Mouse (Mus musculus) macrophage (primary cell): ENCODE results near the gene App. TPM values are rescaled to one million over a fixed set of nuclear protein-coding genes. Genes with fewer than 3 reads are reported as not detected.

Source experiments
- H3K27ac ChIP-seq: fragments of 350-480 bp; formaldehyde crosslinking; 2 replicates; pipeline ENCODE4 v1.9.0; 2021
- H3K36me3 ChIP-seq: fragments of 350-480 bp; formaldehyde crosslinking; 2 replicates; pipeline ENCODE4 v1.9.0; 2021; ENCODE audit errors: inconsistent target
- H3K4me3 ChIP-seq: fragments of 350-480 bp; formaldehyde crosslinking; 2 replicates; pipeline ENCODE4 v1.9.0; 2021; ENCODE audit errors: inconsistent target
- H3K79me2 ChIP-seq: fragments of 350-480 bp; formaldehyde crosslinking; 2 replicates; pipeline ENCODE4 v1.9.0; 2021; ENCODE audit errors: inconsistent target
- WGBS: methylation state at CpG from one replicate; pipeline ENCODE4 v1.1.7; 2026; ENCODE audit warnings: inconsistent platforms; ENCODE audit not compliant: missing documents; 5-methylcytosine and 5-hydroxymethylcytosine counted together
- polyA plus RNA-seq: library from polyadenylated mRNA; stranded (reverse); fragments of 250-400 nt; gene quantifications from 3 replicates; pipeline ENCODE4 v1.2.4, GENCODE M21; 2018; ENCODE audit warnings: inconsistent platforms

App gene
- polyA plus RNA-seq, 1 experiment from 2014 or later: 669 TPM

- WGBS: 93% methylated on average over 11 of the region's 11 CpGs
- Histone ChIP-seq H3K27ac (no peak overlapping the region), H3K36me3 (no peaks in the 10 kb centered on the region), H3K4me3 (no peak overlapping the region), H3K79me2 (peaks cover 92% of the 10 kb centered on the region)
Measured at GRCm38 (mm10) chr16:85066227-85066626, 107.3 kb downstream of the App start.

- Histone ChIP-seq H3K4me3 (no peak overlapping the region), H3K79me2 (peaks cover 92% of the 10 kb centered on the region), H3K36me3 (no peaks in the 10 kb centered on the region), H3K27ac (no peak overlapping the region)
- 57% methylated on average over 4 of the region's 6 CpGs for WGBS
Measured at GRCm38 (mm10) chr16:85064800-85065199, 108.8 kb downstream of the App start.

GRCm38 (mm10) chr16:85062732-85063131, 110.8 kb downstream of the App start:
- Histone ChIP-seq H3K36me3 (no peaks in the 10 kb centered on the region), H3K4me3 (no peak overlapping the region), H3K27ac (no peak overlapping the region), H3K79me2 (peaks cover 79% of the 10 kb centered on the region)
- WGBS: 97% methylated on average over 3 of the region's 3 CpGs

GRCm38 (mm10) chr16:85061725-85062124, 111.8 kb downstream of the App start:
- WGBS: 82% methylated on average over 4 of the region's 4 CpGs
- H3K79me2 ChIP-seq: peaks cover 69% of the 10 kb centered on the region
- no peaks in the 10 kb centered on the region for H3K36me3 ChIP-seq
- H3K4me3 ChIP-seq: no peak overlapping the region
- no peak overlapping the region for H3K27ac ChIP-seq

GRCm38 (mm10) chr16:85058138-85058537, 115.4 kb downstream of the App start:
- Histone ChIP-seq H3K79me2 (peaks cover 42% of the 10 kb centered on the region), H3K4me3 (no peak overlapping the region), H3K36me3 (peaks cover 16% of the 10 kb centered on the region; the same call in 1 of the 2 replicates), H3K27ac (no peak overlapping the region)
- 90% methylated on average over 5 of the region's 5 CpGs for WGBS

GRCm38 (mm10) chr16:85056212-85056611, 117.4 kb downstream of the App start:
- H3K79me2 ChIP-seq: peaks cover 22% of the 10 kb centered on the region; the same call in 1 of the 2 replicates
- H3K4me3 ChIP-seq: no peak overlapping the region
- H3K27ac ChIP-seq: no peak overlapping the region
- WGBS: 75% methylated on average over 10 of the region's 10 CpGs
- peaks cover 16% of the 10 kb centered on the region; the same call in 1 of the 2 replicates for H3K36me3 ChIP-seq

- Histone ChIP-seq H3K36me3 (peaks cover 16% of the 10 kb centered on the region; the same call in 1 of the 2 replicates), H3K79me2 (peaks cover under 1% of the 10 kb centered on the region; the same call in 1 of the 2 replicates), H3K4me3 (no peak overlapping the region), H3K27ac (no peak overlapping the region)
- 98% methylated on average over 7 of the region's 7 CpGs for WGBS
Measured at GRCm38 (mm10) chr16:85053996-85054395, 119.6 kb downstream of the App start.

GRCm38 (mm10) chr16:85047310-85047709, 126.3 kb downstream of the App start:
- Histone ChIP-seq H3K79me2 (no peaks in the 10 kb centered on the region; the same call in 1 of the 2 replicates), H3K36me3 (peaks cover 18% of the 10 kb centered on the region), H3K27ac (no peak overlapping the region), H3K4me3 (no peak overlapping the region)
- WGBS: 82% methylated on average over 5 of the region's 6 CpGs

- H3K4me3 ChIP-seq: no peak overlapping the region
- WGBS: 97% methylated on average over 3 of the region's 3 CpGs
Measured at GRCm38 (mm10) chr16:85041153-85041959, 132.2 kb downstream of the App start.

GRCm38 (mm10) chr16:85038731-85039130, 134.8 kb downstream of the App start:
- Histone ChIP-seq H3K4me3 (no peak overlapping the region), H3K36me3 (peaks cover 15% of the 10 kb centered on the region)
- 99% methylated on average over 8 of the region's 8 CpGs for WGBS

More at GRCm38 (mm10) chr16:85041153-85041959, 132.2 kb downstream of the App start:
- Histone ChIP-seq H3K36me3 (peaks cover 21% of the 10 kb centered on the region), H3K27ac (no peak overlapping the region), H3K79me2 (no peaks in the 10 kb centered on the region)

GRCm38 (mm10) chr16:85037969-85038644, 135.5 kb downstream of the App start:
- Histone ChIP-seq H3K36me3 (peaks cover 10% of the 10 kb centered on the region), H3K27ac (no peak overlapping the region), H3K79me2 (no peaks in the 10 kb centered on the region), H3K4me3 (no peak overlapping the region)
- 69% methylated on average over 10 of the region's 10 CpGs for WGBS

More at GRCm38 (mm10) chr16:85038731-85039130, 134.8 kb downstream of the App start:
- no peak overlapping the region for H3K27ac ChIP-seq
- no peaks in the 10 kb centered on the region for H3K79me2 ChIP-seq

- H3K79me2 ChIP-seq: no peaks in the 10 kb centered on the region
- no peak overlapping the region for H3K4me3 ChIP-seq
- peaks cover 9% of the 10 kb centered on the region for H3K36me3 ChIP-seq
- 90% methylated on average over 5 of the region's 5 CpGs for WGBS
- no peak overlapping the region for H3K27ac ChIP-seq
Measured at GRCm38 (mm10) chr16:85035815-85036214, 137.8 kb downstream of the App start.

GRCm38 (mm10) chr16:85033747-85034146, 139.8 kb downstream of the App start:
- H3K36me3 ChIP-seq: peaks cover 29% of the 10 kb centered on the region
- WGBS: 95% methylated on average over 5 of the region's 5 CpGs

GRCm38 (mm10) chr16:85030810-85031209, 142.8 kb downstream of the App start:
- no peaks in the 10 kb centered on the region for H3K79me2 ChIP-seq
- no peak overlapping the region for H3K27ac ChIP-seq
- peaks cover 51% of the 10 kb centered on the region for H3K36me3 ChIP-seq
- H3K4me3 ChIP-seq: no peak overlapping the region
- 96% methylated on average over 12 of the region's 12 CpGs for WGBS

More at GRCm38 (mm10) chr16:85033747-85034146, 139.8 kb downstream of the App start:
- H3K4me3 ChIP-seq: no peak overlapping the region
- H3K79me2 ChIP-seq: no peaks in the 10 kb centered on the region
- no peak overlapping the region for H3K27ac ChIP-seq

GRCm38 (mm10) chr16:85028396-85028795, 145.2 kb downstream of the App start:
- WGBS: 90% methylated on average over 3 of the region's 4 CpGs
- Histone ChIP-seq H3K79me2 (no peaks in the 10 kb centered on the region), H3K36me3 (peaks cover 72% of the 10 kb centered on the region), H3K4me3 (no peak overlapping the region), H3K27ac (no peak overlapping the region)
